Mouse (Mus musculus) thymus, postnatal 36 days (tissue): ENCODE data around the gene Ifna1.
"Not testable (repeated sequence)": the region's sequence is repeated elsewhere in the genome, so short reads cannot be mapped to it uniquely, and the experiment has no call there.

Source experiments
- DNase-seq, 2 experiments: peaks; one replicate each; pipeline ENCODE4 v3.0.0; 2022; ENCODE audit warnings: mixed read lengths in 2 of 2

Gene Ifna1

GRCm38 (mm10) chr4:88849698-88850097, at the start of gene Ifna1:
Gene Ifna1, plus strand, starts transcription at chr4:88850087.
- no peak for DNase-seq

GRCm38 (mm10) chr4:88802954-88803353, 46.9 kb upstream of the Ifna1 start, which contains the start of gene Gm13287:
Gene Gm13287, plus strand, starts transcription at chr4:88803254.
- DNase-seq, result not testable (repeated sequence)

GRCm38 (mm10) chr4:88805231-88805630, 44.7 kb upstream of the Ifna1 start, which contains the start of gene Gm13288:
Gene Gm13288, plus strand, starts transcription at chr4:88805531.
- DNase-seq, result not testable (repeated sequence)

- DNase-seq, result peak in 1 of 2 experiments; percentile 13
Observed at GRCm38 (mm10) chr4:88805761-88806160, 44.1 kb upstream of the Ifna1 start.

GRCm38 (mm10) chr4:88815928-88816327, 34.0 kb upstream of the Ifna1 start, which contains the start of gene Ifna7:
Gene Ifna7, plus strand, starts transcription at chr4:88816228.
- no peak for DNase-seq

GRCm38 (mm10) chr4:88819659-88820058, 30.2 kb upstream of the Ifna1 start, which contains the start of gene Ifna11:
Gene Ifna11, plus strand, starts transcription at chr4:88819959.
- no peak for DNase-seq

- DNase-seq, result no peak
Observed at GRCm38 (mm10) chr4:88822995-88823394, 26.9 kb upstream of the Ifna1 start.

GRCm38 (mm10) chr4:88827116-88827515, 22.8 kb upstream of the Ifna1 start, which contains the start of gene Ifna6:
Gene Ifna6, plus strand, starts transcription at chr4:88827416.
- not testable (repeated sequence) for DNase-seq

- DNase-seq, result peak; percentile 22 to 48
Observed at GRCm38 (mm10) chr4:88830523-88830922, 19.4 kb upstream of the Ifna1 start.

GRCm38 (mm10) chr4:88835225-88835624, 14.7 kb upstream of the Ifna1 start, which contains the start of gene Ifna5:
Gene Ifna5, plus strand, starts transcription at chr4:88835525.
- DNase-seq, result not testable (repeated sequence)

GRCm38 (mm10) chr4:88838828-88839227, 11.1 kb upstream of the Ifna1 start:
- no peak for DNase-seq

GRCm38 (mm10) chr4:88840058-88840457, 9.8 kb upstream of the Ifna1 start:
- DNase-seq, result no peak

- no peak for DNase-seq
Observed at GRCm38 (mm10) chr4:88841438-88841911, 8.4 kb upstream of the Ifna1 start, which contains the start of gene Ifna4. Gene Ifna4, plus strand, starts transcription at chr4:88841861.

GRCm38 (mm10) chr4:88845334-88845733, 4.6 kb upstream of the Ifna1 start:
- no peak for DNase-seq

- DNase-seq, result no peak
Observed at GRCm38 (mm10) chr4:88851026-88851763, 1.3 kb downstream of the Ifna1 start.

GRCm38 (mm10) chr4:88859214-88859613, 9.3 kb downstream of the Ifna1 start:
- no peak for DNase-seq

- no peak for DNase-seq
Observed at GRCm38 (mm10) chr4:88863309-88863708, 13.4 kb downstream of the Ifna1 start.

GRCm38 (mm10) chr4:88864599-88864998, 14.7 kb downstream of the Ifna1 start:
- DNase-seq, result peak; percentile 62 to 70

GRCm38 (mm10) chr4:88865011-88865569, 15.2 kb downstream of the Ifna1 start:
- no peak for DNase-seq

GRCm38 (mm10) chr4:88867366-88867925, 17.6 kb downstream of the Ifna1 start:
- peak; percentile 82 to 85 for DNase-seq

- peak; percentile 65 to 67 for DNase-seq
Observed at GRCm38 (mm10) chr4:88867926-88868911, 18.3 kb downstream of the Ifna1 start.

GRCm38 (mm10) chr4:88872691-88873090, 22.8 kb downstream of the Ifna1 start:
- no peak for DNase-seq
